Mouse (Mus musculus) CD4-positive, CD25-positive, alpha-beta regulatory T cell, adult 2 months (primary cell): ENCODE data around the gene Cul1.
"Not testable (repeated sequence)": the region's sequence is repeated elsewhere in the genome, so short reads cannot be mapped to it uniquely, and the experiment has no call there.

Experiments used
- DNase-seq: peaks from one replicate; pipeline ENCODE4 v3.0.0-alpha.2; 2012; ENCODE audit warnings: low read depth, low spot score

The Cul1 gene

GRCm38 (mm10) chr6:47453098-47453497 lies at the start of gene Cul1:
Cul1 (plus strand) TSS chr6:47453398.
- DNase-seq: no peak

- no peak for DNase-seq
These were observed 48.5 kb upstream of the Cul1 start for GRCm38 (mm10) chr6:47404419-47405382.

GRCm38 (mm10) chr6:47412886-47413606 lies 40.2 kb upstream of the Cul1 start:
- no peak for DNase-seq

GRCm38 (mm10) chr6:47413656-47414055 lies 39.5 kb upstream of the Cul1 start:
- DNase-seq: no peak

GRCm38 (mm10) chr6:47418691-47419090 lies 34.5 kb upstream of the Cul1 start:
- DNase-seq: no peak

GRCm38 (mm10) chr6:47420156-47420555 lies 33.0 kb upstream of the Cul1 start:
- no peak for DNase-seq

GRCm38 (mm10) chr6:47421221-47421620 lies 32.0 kb upstream of the Cul1 start:
- DNase-seq: no peak

GRCm38 (mm10) chr6:47426136-47426535 lies 27.1 kb upstream of the Cul1 start:
- DNase-seq: no peak

- not testable (repeated sequence) for DNase-seq
These were observed 26.6 kb upstream of the Cul1 start for GRCm38 (mm10) chr6:47426556-47426955.

GRCm38 (mm10) chr6:47432795-47433194 lies 20.4 kb upstream of the Cul1 start:
- not testable (repeated sequence) for DNase-seq

GRCm38 (mm10) chr6:47440080-47440479 lies 13.1 kb upstream of the Cul1 start:
- DNase-seq: no peak

GRCm38 (mm10) chr6:47447658-47448057 lies 5.5 kb upstream of the Cul1 start:
- DNase-seq: no peak

- DNase-seq: no peak
These were observed 428 bp downstream of the Cul1 start for GRCm38 (mm10) chr6:47453522-47454130.

- peak; percentile 82 for DNase-seq
These were observed 955 bp downstream of the Cul1 start for GRCm38 (mm10) chr6:47454131-47454574.

- DNase-seq: peak; percentile 57
These were observed 1.7 kb downstream of the Cul1 start for GRCm38 (mm10) chr6:47454575-47455571.

GRCm38 (mm10) chr6:47455843-47456242 lies 2.6 kb downstream of the Cul1 start:
- no peak for DNase-seq

GRCm38 (mm10) chr6:47456853-47457252 lies 3.7 kb downstream of the Cul1 start:
- DNase-seq: no peak

- peak; percentile 50 for DNase-seq
These were observed 12.2 kb downstream of the Cul1 start for GRCm38 (mm10) chr6:47465400-47465799.

- DNase-seq: no peak
These were observed 13.3 kb downstream of the Cul1 start for GRCm38 (mm10) chr6:47466488-47466887.

GRCm38 (mm10) chr6:47467058-47467457 lies 13.9 kb downstream of the Cul1 start:
- DNase-seq: no peak

- DNase-seq: no peak
These were observed 16.6 kb downstream of the Cul1 start for GRCm38 (mm10) chr6:47469760-47470159.
